Mouse (Mus musculus) left cerebral cortex, adult 9 months (tissue): ENCODE measurements around the gene Tcte2.
A peak's percentile ranks its signal among the peaks of the same experiment; 100 is the strongest.
"Not testable (repeated sequence)": the region's sequence is repeated elsewhere in the genome, so short reads cannot be mapped to it uniquely, and the experiment has no call there.

ENCODE experiments used
- DNase-seq, 2 experiments: peaks; one replicate each; pipeline ENCODE4 v3.0.0; 2022; ENCODE audit warnings: low spot score in 2 of 2

The Tcte2 gene

GRCm38 (mm10) chr17:13683411-13684174, 78.0 kb downstream of the Tcte2 start:
- peak in 1 of 2 experiments; percentile 25 for DNase-seq

GRCm38 (mm10) chr17:13683027-13683410, 78.6 kb downstream of the Tcte2 start:
- DNase-seq, result no peak

GRCm38 (mm10) chr17:13682378-13683026, 79.1 kb downstream of the Tcte2 start:
- DNase-seq, result no peak

GRCm38 (mm10) chr17:13681686-13682085, 79.9 kb downstream of the Tcte2 start:
- no peak for DNase-seq

GRCm38 (mm10) chr17:13681126-13681525, 80.5 kb downstream of the Tcte2 start:
- peak in 1 of 2 experiments; percentile 65 for DNase-seq

GRCm38 (mm10) chr17:13680318-13680717, 81.3 kb downstream of the Tcte2 start:
- DNase-seq, result no peak

- no peak for DNase-seq
Observed at GRCm38 (mm10) chr17:13679725-13680124, 81.9 kb downstream of the Tcte2 start.

- DNase-seq, result peak in 1 of 2 experiments; percentile 44
Observed at GRCm38 (mm10) chr17:13677225-13678148, 84.1 kb downstream of the Tcte2 start.

- DNase-seq, result not testable (repeated sequence)
Observed at GRCm38 (mm10) chr17:13676099-13676498, 85.5 kb downstream of the Tcte2 start.

GRCm38 (mm10) chr17:13675630-13676029, 86.0 kb downstream of the Tcte2 start:
- no peak for DNase-seq

- no peak for DNase-seq
Observed at GRCm38 (mm10) chr17:13674695-13675306, 86.8 kb downstream of the Tcte2 start.

GRCm38 (mm10) chr17:13671732-13672131, 89.9 kb downstream of the Tcte2 start:
- DNase-seq, result no peak

- no peak for DNase-seq
Observed at GRCm38 (mm10) chr17:13670227-13670626, 91.4 kb downstream of the Tcte2 start.

GRCm38 (mm10) chr17:13669206-13669605, 92.4 kb downstream of the Tcte2 start:
- peak in 1 of 2 experiments; percentile 38 for DNase-seq

- peak; percentile 48 to 59 for DNase-seq
Observed at GRCm38 (mm10) chr17:13668052-13669015, 93.3 kb downstream of the Tcte2 start.

- DNase-seq, result no peak
Observed at GRCm38 (mm10) chr17:13667006-13667405, 94.6 kb downstream of the Tcte2 start.

GRCm38 (mm10) chr17:13665731-13666130, 95.9 kb downstream of the Tcte2 start:
- DNase-seq, result no peak

- no peak for DNase-seq
Observed at GRCm38 (mm10) chr17:13663386-13664166, 98.0 kb downstream of the Tcte2 start.
